ENCODE assay signal across 26 mouse cellular contexts in genomic region chr4:49485442-49485841, GRCm38 (mm10). TPM values are rescaled to one million over a fixed set of nuclear protein-coding genes. Genes with fewer than 3 reads are reported as not detected.
DNase-seq lines count a peak whose midpoint lies in the region; ATAC-seq and TF ChIP-seq lines count a peak whose summit lies in the region.
"Had no signal": no experiment of that assay in that cellular context is flagged by ENCODE, and none has a peak within 500 bp of the region (broad histone marks: within the 10 kb centered on the region; RNA-seq: fewer than 3 reads in every experiment).

No protein-coding gene starts in this region.

- intact Hi-C loops in gastrocnemius, postnatal 14 days (cut with DNase I; ENCODE audit: low total_unique reads): no loop called here

- H3K4me3 ChIP-seq in liver, adult 2 months (ENCODE audit: insufficient read depth, low read depth, low read length): no peak overlapping the region
- H3K4me3 ChIP-seq in kidney, postnatal 0 days (replicated peaks; ENCODE audit: low read depth, low read length): no peak overlapping the region
- no peak overlapping the region for H3K4me3 ChIP-seq in liver, embryonic 13.5 days (replicated peaks)
- H3K4me3 ChIP-seq: embryonic facial prominence, embryonic 13.5 days; gastrocnemius, adult 2 months; hindbrain, embryonic 13.5 days; left cerebral cortex, adult 2 months; midbrain, embryonic 13.5 days; neural tube, embryonic 15.5 days had no signal

- no peak overlapping the region for H3K4me2 ChIP-seq in kidney, postnatal 0 days (ENCODE audit: low read length)
- no peak overlapping the region for H3K4me2 ChIP-seq in liver, embryonic 13.5 days
- H3K4me2 ChIP-seq: embryonic facial prominence, embryonic 13.5 days; hindbrain, embryonic 13.5 days; midbrain, embryonic 13.5 days; neural tube, embryonic 15.5 days had no signal

- H3K27ac ChIP-seq in liver, adult 2 months (replicated peaks; ENCODE audit: insufficient read depth, low read depth, low read length): peak overlapping the region; percentile 87
- H3K27ac ChIP-seq in kidney, postnatal 0 days: peak overlapping the region; percentile 40; the same call in 1 of the 2 replicates
- peak overlapping the region; percentile 63; the same call in 1 of the 2 replicates for H3K27ac ChIP-seq in liver, embryonic 13.5 days
- H3K27ac ChIP-seq: embryonic facial prominence, embryonic 13.5 days; gastrocnemius, adult 2 months; hindbrain, embryonic 13.5 days; left cerebral cortex, adult 2 months; midbrain, embryonic 13.5 days; neural tube, embryonic 15.5 days had no signal

- peaks cover 7% of the 10 kb centered on the region for H3K36me3 ChIP-seq in liver, adult 2 months (ENCODE audit: control insufficient read depth, insufficient read depth, low read length)
- no peaks in the 10 kb centered on the region for H3K36me3 ChIP-seq in kidney, postnatal 0 days (ENCODE audit: insufficient read depth, low read length)
- no peaks in the 10 kb centered on the region for H3K36me3 ChIP-seq in liver, embryonic 13.5 days
- H3K36me3 ChIP-seq: embryonic facial prominence, embryonic 13.5 days; hindbrain, embryonic 13.5 days; midbrain, embryonic 13.5 days; neural tube, embryonic 15.5 days had no signal

- peaks cover 4% of the 10 kb centered on the region; the same call in 1 of the 2 replicates for H3K79me2 ChIP-seq in liver, adult 2 months (ENCODE audit: control insufficient read depth, insufficient read depth, low read length)

- peaks cover 21% of the 10 kb centered on the region for H3K4me1 ChIP-seq in liver, adult 2 months (ENCODE audit: control insufficient read depth, insufficient read depth, low read length)
- no peaks in the 10 kb centered on the region for H3K4me1 ChIP-seq in kidney, postnatal 0 days (replicated peaks; ENCODE audit: insufficient read depth, low read length)
- H3K4me1 ChIP-seq in liver, embryonic 13.5 days (replicated peaks): peaks cover 19% of the 10 kb centered on the region
- H3K4me1 ChIP-seq: hindbrain, embryonic 13.5 days had no signal

- H3K9ac ChIP-seq in liver, adult 2 months (ENCODE audit: low read depth, low read length): no peak overlapping the region
- no peak overlapping the region for H3K9ac ChIP-seq in kidney, postnatal 0 days (ENCODE audit: low read depth, low read length)
- no peak overlapping the region for H3K9ac ChIP-seq in liver, embryonic 13.5 days
- H3K9ac ChIP-seq: embryonic facial prominence, embryonic 13.5 days; forebrain, postnatal 0 days; hindbrain, embryonic 13.5 days; midbrain, embryonic 13.5 days; neural tube, embryonic 15.5 days had no signal

- H3K9me3 ChIP-seq in kidney, postnatal 0 days (replicated peaks; ENCODE audit: low read length): no peaks in the 10 kb centered on the region
- no peaks in the 10 kb centered on the region for H3K9me3 ChIP-seq in liver, embryonic 13.5 days (replicated peaks)
- H3K9me3 ChIP-seq: hindbrain, embryonic 13.5 days; midbrain, embryonic 13.5 days; neural tube, embryonic 15.5 days had no signal

- TF ChIP-seq POLR2A in liver, adult 2 months (IDR thresholded peaks at IDR 0.05; ENCODE audit: extremely low read depth, insufficient read depth, low read length): no peak

- peak; percentile 96 for ATAC-seq in kidney, postnatal 0 days (replicated peaks; ENCODE audit: low FRiP score, low read depth)
- ATAC-seq in liver, embryonic 13.5 days (ENCODE audit: low read depth): peak; percentile 73
- ATAC-seq: forebrain, postnatal 0 days; midbrain, embryonic 13.5 days had no signal

- H3K27me3 ChIP-seq in liver, adult 2 months (ENCODE audit: control insufficient read depth, insufficient read depth, low read length): no peaks in the 10 kb centered on the region
- no peaks in the 10 kb centered on the region for H3K27me3 ChIP-seq in kidney, postnatal 0 days (ENCODE audit: insufficient read depth, low read length)
- H3K27me3 ChIP-seq in liver, embryonic 13.5 days: no peaks in the 10 kb centered on the region
- H3K27me3 ChIP-seq: CH12.LX; midbrain, embryonic 13.5 days; neural tube, embryonic 15.5 days had no signal

- peak; percentile 99 for DNase-seq in liver, adult 2 months (ENCODE audit: extremely low read depth, low read depth, low spot score)
- no peak for DNase-seq in liver
- DNase-seq in kidney, postnatal 0 days (ENCODE audit: low spot score): peak; percentile 35
- DNase-seq in liver, embryonic 13.5 days: no peak
- peak; percentile 57 for DNase-seq in yolk sac, embryonic 10.5 days (ENCODE audit: low spot score)
- DNase-seq in gastrocnemius, postnatal 14 days: no peak
- no peak for DNase-seq in spleen, postnatal 14 days (ENCODE audit: low spot score in 2 of 2)
- DNase-seq in adrenal gland, postnatal 25 days: no peak
- DNase-seq: adrenal gland, postnatal 14 days; cerebellum, adult 18-20 months; forebrain, postnatal 0 days; gastrocnemius, adult 2 months; right cerebral cortex, postnatal 25 days; thymus, adult 18-20 months had no signal

- TF ChIP-seq CTCF in liver, adult 2 months (IDR thresholded peaks at IDR 0.05; ENCODE audit: low read depth, low read length): no peak
- no peak for TF ChIP-seq CTCF in kidney, postnatal 0 days (IDR thresholded peaks at IDR 0.05; ENCODE audit: low read depth)

RNA-seq across cellular contexts. Expression of gene Acnat1, which starts 11.7 kb away (rescaled TPM):
- 92.1 and 112 TPM in 2 replicates for total RNA-seq in liver, adult 2 months (2014; rRNA removed)
- 38.6 and 38.8 TPM in 2 replicates for polyA plus RNA-seq in liver, adult 2 months (2012; rRNA removed)
- 1.0 TPM in 2 replicates for polyA plus RNA-seq in kidney, postnatal 0 days (2015; fragmentation: Nextera tagmentation; extraction: Ambion mirVana)
- polyA plus RNA-seq in liver, embryonic 13.5 days (2015; fragmentation: Nextera tagmentation; extraction: Ambion mirVana): 0.24 and 0.52 TPM in 2 replicates
- not detected for total RNA-seq in gastrocnemius, postnatal 14 days (2021)
- total RNA-seq in adrenal gland, postnatal 25 days (2021): 2.9 and 3.0 TPM in 2 replicates
- total RNA-seq: CH12.LX; gastrocnemius, adult 2 months; heart, adult 8-10 months; left cerebral cortex, adult 2 months; megakaryocyte progenitor cell, adult 5-6 weeks had no signal
- polyA plus RNA-seq: embryonic facial prominence, embryonic 13.5 days; forebrain, postnatal 0 days; heart, postnatal 0 days; hindbrain, embryonic 13.5 days; limb, embryonic 11.5 days; midbrain, embryonic 13.5 days; neural tube, embryonic 15.5 days; urinary bladder, adult 2 months had no signal

RNA-seq across cellular contexts. Expression of gene Baat, which starts 20.9 kb away (rescaled TPM):
- 245 and 304 TPM in 2 replicates for total RNA-seq in liver, adult 2 months (2014; rRNA removed)
- 73.9 and 76.0 TPM in 2 replicates for polyA plus RNA-seq in liver, adult 2 months (2012; rRNA removed)
- polyA plus RNA-seq in kidney, postnatal 0 days (2015; fragmentation: Nextera tagmentation; extraction: Ambion mirVana): 0.10 and 0.20 TPM in 2 replicates
- 0.32 and 0.43 TPM in 2 replicates for polyA plus RNA-seq in liver, embryonic 13.5 days (2015; fragmentation: Nextera tagmentation; extraction: Ambion mirVana)
- under 1 TPM in 1 of 2 experiments, not detected in 1; 0.18 TPM for total RNA-seq in gastrocnemius, postnatal 14 days (2021)
- 0.21 and 2.7 TPM in 2 replicates for total RNA-seq in adrenal gland, postnatal 25 days (2021)
- total RNA-seq: forebrain, postnatal 0 days; megakaryocyte progenitor cell, adult 5-6 weeks had no signal
- polyA plus RNA-seq: embryonic facial prominence, embryonic 13.5 days; heart, postnatal 0 days; hindbrain, embryonic 13.5 days; lung, embryonic 16.5 days; midbrain, embryonic 13.5 days; neural tube, embryonic 15.5 days; urinary bladder, adult 2 months had no signal

RNA-seq across cellular contexts. Expression of gene Mrpl50, which starts 35.5 kb away (rescaled TPM):
- 30.1 and 32.2 TPM in 2 replicates for total RNA-seq in liver, adult 2 months (2014; rRNA removed)
- polyA plus RNA-seq in liver, adult 2 months (2012; rRNA removed): 4.9 and 7.2 TPM in 2 replicates
- polyA plus RNA-seq in kidney, postnatal 0 days (2015; fragmentation: Nextera tagmentation; extraction: Ambion mirVana): 93.8 and 96.4 TPM in 2 replicates
- 57.8 and 74.2 TPM in 2 replicates for polyA plus RNA-seq in liver, embryonic 13.5 days (2015; fragmentation: Nextera tagmentation; extraction: Ambion mirVana)
- 10 to 100 TPM; 29.9 to 32.0 TPM for total RNA-seq in gastrocnemius, postnatal 14 days (2021)
- total RNA-seq in adrenal gland, postnatal 25 days (2021): 41.4 and 41.8 TPM in 2 replicates

RNA-seq across cellular contexts. Expression of gene Zfp189, which starts 35.5 kb away (rescaled TPM):
- total RNA-seq in liver, adult 2 months (2014; rRNA removed): 5.2 and 6.4 TPM in 2 replicates
- 1.1 and 1.5 TPM in 2 replicates for polyA plus RNA-seq in liver, adult 2 months (2012; rRNA removed)
- polyA plus RNA-seq in kidney, postnatal 0 days (2015; fragmentation: Nextera tagmentation; extraction: Ambion mirVana): 9.0 and 9.1 TPM in 2 replicates
- 3.0 and 4.2 TPM in 2 replicates for polyA plus RNA-seq in liver, embryonic 13.5 days (2015; fragmentation: Nextera tagmentation; extraction: Ambion mirVana)
- total RNA-seq in gastrocnemius, postnatal 14 days (2021): 1 to 10 TPM; 3.0 to 3.8 TPM
- total RNA-seq in adrenal gland, postnatal 25 days (2021): 6.9 and 7.7 TPM in 2 replicates

Comparison
In these comparisons a context has a peak if more than half of its experiments do, and no peak if none do; other contexts are left out.
1. DNase-seq: peak in liver, adult 2 months (single experiment), kidney, postnatal 0 days (single experiment) and yolk sac, embryonic 10.5 days (single experiment); none in liver (single experiment), liver, embryonic 13.5 days (single experiment), gastrocnemius, postnatal 14 days (single experiment), spleen, postnatal 14 days (0 of 2) and adrenal gland, postnatal 25 days (single experiment).
2. RNA of gene Acnat1, which starts 11.7 kb away (total RNA-seq): 92.1 to 112 TPM in liver, adult 2 months; 2.9 to 3.0 TPM in adrenal gland, postnatal 25 days and not detected in gastrocnemius, postnatal 14 days; every median in the first group is over 10 times any median in the second.
3. RNA of gene Baat, which starts 20.9 kb away (total RNA-seq): 245 to 304 TPM in liver, adult 2 months; 0.21 to 2.7 TPM in adrenal gland, postnatal 25 days and 0.18 TPM in gastrocnemius, postnatal 14 days; every median in the first group is over 10 times any median in the second.
4. Peak in every context shown above with its lines, with median percentiles within 50 percentile points of each other: H3K27ac ChIP-seq.